Mouse (Mus musculus): Measurements from ENCODE around the gene Fgd1. TPM values are rescaled to one million over a fixed set of nuclear protein-coding genes. Genes with fewer than 3 reads are reported as not detected.

Gene Fgd1
- polyA plus RNA-seq (2015; fragmentation: Nextera tagmentation; extraction: Ambion mirVana) = 16.1 and 18.0 TPM in 2 replicates

DNA sequence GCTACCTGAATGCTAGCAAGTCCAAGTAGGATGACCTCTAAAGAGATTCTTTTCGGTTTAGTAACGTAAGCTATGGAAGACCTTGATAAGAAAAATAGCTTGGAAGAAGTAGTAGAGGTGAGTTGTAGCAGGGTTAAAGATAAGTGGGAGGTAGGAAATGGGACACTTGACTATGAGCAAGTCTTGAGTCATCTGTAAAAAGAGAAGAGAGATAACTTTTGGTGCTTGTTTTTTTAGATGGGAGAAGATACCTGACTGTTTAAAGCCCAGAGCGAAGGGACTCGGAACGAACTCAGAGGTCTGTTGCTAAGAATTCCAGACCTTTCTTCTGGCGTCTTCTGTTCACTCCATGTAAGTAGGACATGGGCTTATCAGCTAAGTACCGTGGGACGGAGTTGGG is at the start of gene Fgd1:
Gene Fgd1 (plus strand): TSS at position 301 of the 400 bp plus-strand sequence.

DNA sequence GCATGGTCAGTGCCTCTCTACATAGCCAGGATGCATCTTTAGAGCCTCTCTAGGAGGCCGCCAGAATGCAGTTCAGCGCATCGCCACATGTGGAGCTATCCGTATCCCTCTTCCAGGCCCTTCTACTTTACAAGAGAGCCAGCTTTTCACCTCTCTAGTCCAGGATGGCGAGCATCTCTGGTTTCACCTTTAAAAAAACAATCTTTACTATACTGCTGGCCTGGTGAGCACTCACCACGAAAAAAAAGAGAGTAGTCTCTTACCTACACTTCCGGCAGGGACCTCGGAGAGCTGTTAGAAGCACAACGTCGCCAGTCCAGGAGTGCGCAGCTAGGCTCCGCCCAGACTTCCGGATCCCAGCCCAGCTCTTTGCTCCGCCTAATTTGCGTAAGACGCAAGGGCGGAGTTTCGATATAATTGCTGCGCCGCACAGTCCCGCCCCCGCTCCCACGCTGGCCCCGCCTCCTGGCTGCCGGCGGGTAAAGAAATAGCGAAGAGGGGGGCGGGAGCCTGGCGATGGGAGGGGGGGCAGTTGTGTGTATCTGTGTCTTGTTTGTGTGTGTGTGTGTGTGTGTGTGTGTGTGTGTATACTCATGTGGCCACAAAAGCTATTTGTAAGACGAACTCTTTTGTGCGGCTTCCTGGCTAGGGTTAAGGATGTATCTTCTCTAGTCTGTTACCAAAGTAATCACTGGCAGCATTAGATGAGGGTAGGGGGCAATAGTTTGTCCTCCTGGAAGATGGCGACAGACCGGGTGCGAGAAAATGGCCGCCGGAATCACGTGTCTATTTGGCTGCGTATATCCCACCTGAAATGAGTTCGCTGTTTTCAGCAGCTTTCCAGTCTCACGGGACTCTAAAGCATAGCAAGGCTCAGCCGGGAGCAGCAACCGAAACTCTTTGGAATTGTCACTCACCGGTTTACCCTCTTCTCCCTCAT is 28.7 kb upstream of the Fgd1 start, which contains the start of gene Gnl3l:
Gene Gnl3l (minus strand): TSS at position 385 of the 940 bp plus-strand sequence.

DNA sequence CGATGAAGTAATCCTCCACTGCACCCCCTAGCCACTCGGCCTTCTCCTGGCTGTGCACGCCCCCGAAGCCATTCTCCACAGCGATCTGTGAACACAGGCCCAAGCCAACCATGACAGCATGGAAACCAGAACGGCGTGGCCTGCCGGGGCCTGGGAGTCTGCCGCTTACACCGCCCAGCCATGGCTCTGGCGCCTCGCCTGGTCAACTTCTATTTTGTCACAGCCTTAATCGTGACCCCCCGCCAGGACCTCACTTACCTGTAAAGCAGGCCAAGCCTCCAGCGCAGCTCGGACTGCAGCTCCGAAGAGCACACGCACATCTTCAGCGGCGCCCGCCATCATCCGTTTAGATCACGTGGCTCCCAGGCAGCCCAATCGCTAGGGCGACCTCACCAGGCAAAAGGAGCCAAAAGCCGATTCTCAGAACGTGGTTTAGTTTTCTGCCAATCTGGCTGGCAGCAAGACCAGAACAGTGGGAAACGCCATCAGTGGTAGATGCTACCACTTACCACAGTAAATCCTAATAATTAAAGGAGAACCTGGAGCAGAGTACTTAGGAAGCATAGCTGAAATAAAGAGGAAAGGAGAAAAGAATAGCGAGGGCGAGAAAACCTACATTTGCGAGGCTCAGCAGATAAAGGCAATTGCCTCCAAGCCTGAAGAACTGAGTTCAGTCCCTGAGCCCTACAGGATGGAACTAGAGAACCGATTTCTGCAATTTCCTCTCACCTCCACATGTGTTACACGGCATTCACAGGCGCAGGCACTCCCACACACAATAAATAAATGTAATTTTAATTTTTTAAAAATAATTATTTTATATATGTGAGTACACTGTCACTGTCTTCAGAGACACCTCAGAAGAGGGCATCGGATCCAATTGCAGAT is 50.5 kb downstream of the Fgd1 start, which contains the start of gene Tsr2:
Gene Tsr2 (minus strand): TSS at position 373 of the 888 bp plus-strand sequence.

Other genes starting within 250 kb of the Fgd1 start
- 602 and 640 TPM in 2 replicates for gene Maged2, start 231.8 kb upstream of the Fgd1 start, polyA plus RNA-seq (2015; fragmentation: Nextera tagmentation; extraction: Ambion mirVana)
- gene Gnl3l, start 28.8 kb upstream of the Fgd1 start, polyA plus RNA-seq (2015; fragmentation: Nextera tagmentation; extraction: Ambion mirVana) = 91.7 and 100.0 TPM in 2 replicates
- 35.5 and 37.5 TPM in 2 replicates for gene Tsr2, start 50.4 kb downstream of the Fgd1 start, polyA plus RNA-seq (2015; fragmentation: Nextera tagmentation; extraction: Ambion mirVana)
- 9.8 and 10.5 TPM in 2 replicates for gene Wnk3, start 151.9 kb downstream of the Fgd1 start, polyA plus RNA-seq (2015; fragmentation: Nextera tagmentation; extraction: Ambion mirVana)